Mouse (Mus musculus): Measurements from ENCODE around the gene Gdf15.

DNA sequence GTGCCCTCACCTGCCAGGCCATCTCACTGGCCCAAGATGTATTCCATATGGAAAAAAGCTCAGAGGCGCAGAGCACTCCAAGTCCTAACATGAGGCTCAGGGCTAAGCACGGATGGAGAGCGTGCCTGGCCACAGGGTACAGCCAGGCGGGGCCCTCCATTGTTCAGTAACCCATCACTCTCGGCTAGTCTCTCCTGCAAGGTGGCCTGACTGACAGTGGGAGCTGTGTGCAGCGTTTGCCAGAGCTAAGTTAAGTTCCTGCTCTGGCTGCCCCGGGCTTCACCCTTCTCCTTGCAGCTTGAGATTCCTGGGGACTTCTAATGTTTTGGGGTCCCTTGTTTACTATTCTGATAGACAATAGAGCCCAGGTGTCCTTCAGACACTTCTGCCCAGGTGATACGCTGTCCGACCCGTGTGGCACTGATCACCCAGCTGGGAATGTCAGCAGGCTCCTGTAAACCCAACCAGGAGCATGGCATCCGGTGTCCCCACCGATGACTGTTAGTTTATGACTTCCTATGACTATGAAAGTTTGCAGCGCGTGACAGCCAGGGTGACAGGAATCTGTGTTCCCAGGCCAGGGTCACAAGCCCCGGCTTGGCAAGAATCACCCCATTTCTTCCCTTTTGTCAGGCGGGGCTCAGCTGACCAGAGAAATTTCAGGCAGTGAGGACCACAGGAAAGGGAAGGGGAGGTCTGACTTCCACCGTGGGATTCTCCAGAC is 13.4 kb upstream of the Gdf15 start:
- TF ChIP-seq CTCF (IDR thresholded peaks at IDR 0.05; ENCODE audit: borderline replicate concordance, control insufficient read depth, extremely low read depth, insufficient read depth, low read length, poor library complexity): no peak
- no peak for TF ChIP-seq POLR2A (IDR thresholded peaks at IDR 0.05; ENCODE audit: control insufficient read depth, extremely low read depth, insufficient read depth, low read length, poor library complexity)

Data from thymus, adult 2 months (tissue).